ENCODE assay signal across 8 mouse cellular contexts in genomic region chr4:40947565-40948159, GRCm38 (mm10). TPM values are rescaled to one million over a fixed set of nuclear protein-coding genes. Genes with fewer than 3 reads are reported as not detected.
DNase-seq lines count a peak whose midpoint lies in the region; ATAC-seq and TF ChIP-seq lines count a peak whose summit lies in the region.

No protein-coding gene starts in this region.

- no peak; the same call in 1 of the 2 replicates for TF ChIP-seq CTCF in bone marrow, adult 2 months (IDR thresholded peaks at IDR 0.05; ENCODE audit: control insufficient read depth, insufficient read depth, low read length)

- peak overlapping the region; percentile 94 for H3K4me3 ChIP-seq in bone marrow, adult 2 months (replicated peaks; ENCODE audit: control insufficient read depth, low read depth, low read length)

- no peaks in the 10 kb centered on the region; the same call in 1 of the 2 replicates for H3K4me1 ChIP-seq in bone marrow, adult 2 months (ENCODE audit: control insufficient read depth, insufficient read depth, low read length)

- no peak for TF ChIP-seq POLR2A in bone marrow, adult 2 months (IDR thresholded peaks at IDR 0.05; ENCODE audit: borderline replicate concordance, control insufficient read depth, low read depth, low read length)

- intact Hi-C loops in left cerebral cortex, postnatal 36 days (cut with DNase I): loop anchor here (2.0 to 5.0 kb wide), 2 partner anchors 23 to 190 kb away; partner anchors contain the start of genes Nfx1 and Smu1

- peak; percentile 23 for ATAC-seq in granulocyte monocyte progenitor cell, adult 5-6 weeks (replicated peaks; ENCODE audit: poor library complexity, severe bottlenecking)

- DNase-seq in left cerebral cortex, adult 11 months (ENCODE audit: low spot score): peak; percentile 24
- no peak for DNase-seq in left cerebral cortex, postnatal 36 days (ENCODE audit: low spot score in 2 of 2)
- DNase-seq in lung, postnatal 36 days: peak; percentile 39
- DNase-seq in urinary bladder, adult 2 months (ENCODE audit: low spot score): no peak
- DNase-seq in spleen, postnatal 14 days (ENCODE audit: low spot score in 2 of 2): no peak
- DNase-seq in cerebellum, adult 8-10 months: no peak

- 1% methylated on average over 40 of the region's 40 CpGs for WGBS in bone marrow, adult 2 months

- peak overlapping the region; percentile 75 for H3K27ac ChIP-seq in bone marrow, adult 2 months (ENCODE audit: control insufficient read depth, insufficient read depth, low read depth, low read length, poor library complexity)

RNA-seq across cellular contexts. Expression of gene Bag1, which starts 0.4 kb away (rescaled TPM):
- total RNA-seq in left cerebral cortex, postnatal 36 days (2021): 100 to 1,000 TPM; 170 to 211 TPM
- polyA plus RNA-seq in bone marrow, adult 2 months (2011; ENCODE audit: insufficient read depth, insufficient read length, low replicate concordance, missing spikeins): 144 and 216 TPM in 2 replicates
- total RNA-seq in granulocyte monocyte progenitor cell, adult 5-6 weeks (2014; fragmentation: Nextera tagmentation): 135 and 146 TPM in 2 replicates
- 325 and 367 TPM in 2 replicates for total RNA-seq in granulocyte monocyte progenitor cell, adult 5-6 weeks (2017)
- polyA plus RNA-seq in urinary bladder, adult 2 months (2012; rRNA removed): 126 and 153 TPM in 2 replicates

RNA-seq across cellular contexts. Expression of gene Chmp5, which starts 0.5 kb away (rescaled TPM):
- 10 to 100 TPM; 81.2 to 81.6 TPM for total RNA-seq in left cerebral cortex, postnatal 36 days (2021)
- polyA plus RNA-seq in bone marrow, adult 2 months (2011; ENCODE audit: insufficient read depth, insufficient read length, low replicate concordance, missing spikeins): 28.2 and 49.0 TPM in 2 replicates
- total RNA-seq in granulocyte monocyte progenitor cell, adult 5-6 weeks (2014; fragmentation: Nextera tagmentation): 29.9 and 35.6 TPM in 2 replicates
- 57.8 and 87.8 TPM in 2 replicates for total RNA-seq in granulocyte monocyte progenitor cell, adult 5-6 weeks (2017)
- 102 and 115 TPM in 2 replicates for polyA plus RNA-seq in urinary bladder, adult 2 months (2012; rRNA removed)

RNA-seq across cellular contexts. Expression of gene Nfx1, which starts 23.0 kb away (rescaled TPM):
- 10 to 100 TPM; 67.3 to 78.5 TPM for total RNA-seq in left cerebral cortex, postnatal 36 days (2021)
- 37.5 and 46.1 TPM in 2 replicates for polyA plus RNA-seq in bone marrow, adult 2 months (2011; ENCODE audit: insufficient read depth, insufficient read length, low replicate concordance, missing spikeins)
- total RNA-seq in granulocyte monocyte progenitor cell, adult 5-6 weeks (2014; fragmentation: Nextera tagmentation): 60.0 and 67.3 TPM in 2 replicates
- 63.7 and 66.7 TPM in 2 replicates for total RNA-seq in granulocyte monocyte progenitor cell, adult 5-6 weeks (2017)
- polyA plus RNA-seq in urinary bladder, adult 2 months (2012; rRNA removed): 60.1 and 61.1 TPM in 2 replicates

RNA-seq across cellular contexts. Expression of gene Spink4, which starts 27.8 kb away (rescaled TPM):
- not detected for total RNA-seq in left cerebral cortex, postnatal 36 days (2021)
- not detected in 2 replicates for polyA plus RNA-seq in bone marrow, adult 2 months (2011; ENCODE audit: insufficient read depth, insufficient read length, low replicate concordance, missing spikeins)
- not detected in 2 replicates for total RNA-seq in granulocyte monocyte progenitor cell, adult 5-6 weeks (2014; fragmentation: Nextera tagmentation)
- total RNA-seq in granulocyte monocyte progenitor cell, adult 5-6 weeks (2017): not detected in 2 replicates
- 0.37 TPM in 1 of 2 replicates, not detected in the other for polyA plus RNA-seq in urinary bladder, adult 2 months (2012; rRNA removed)

Comparison
In these comparisons a context has a peak if more than half of its experiments do, and no peak if none do; other contexts are left out.
1. DNase-seq: peak in left cerebral cortex, adult 11 months (single experiment) and lung, postnatal 36 days (single experiment); none in left cerebral cortex, postnatal 36 days (0 of 2), urinary bladder, adult 2 months (single experiment), spleen, postnatal 14 days (0 of 2) and cerebellum, adult 8-10 months (single experiment).